Mouse (Mus musculus) brain, embryonic 14.5 days (tissue): ENCODE results near the gene Thegl. TPM values are rescaled to one million over a fixed set of nuclear protein-coding genes. Genes with fewer than 3 reads are reported as not detected.

Experiments used
- DNase-seq: peaks from one replicate; pipeline ENCODE4 v3.0.0-alpha.2; 2011; ENCODE audit warnings: low read depth
- CTCF ChIP-seq: fragments of 200-500 bp; IDR thresholded peaks from 2 replicates; pipeline ENCODE4 v1.5.1; 2012; ENCODE audit warnings: inconsistent platforms, mild to moderate bottlenecking, moderate library complexity, borderline replicate concordance; ENCODE audit not compliant: insufficient read depth, insufficient read length; ENCODE audit errors: extremely low read depth
- POLR2A ChIP-seq: fragments of 200-500 bp; IDR thresholded peaks from 2 replicates; pipeline ENCODE4 v1.6.1; 2012; ENCODE audit warnings: mild to moderate bottlenecking, inconsistent platforms, borderline replicate concordance; ENCODE audit not compliant: poor library complexity, insufficient read depth, insufficient read length, severe bottlenecking; ENCODE audit errors: extremely low read depth
- polyA plus RNA-seq: library from polyadenylated mRNA; depleted of rRNA; stranded (reverse); fragments of >200 nt; gene quantifications from 2 replicates; pipeline ENCODE4 v1.2.3, GENCODE M21; 2012; rRNA removed

Thegl gene
- polyA plus RNA-seq, 1 experiment: 0.21 TPM

DNA sequence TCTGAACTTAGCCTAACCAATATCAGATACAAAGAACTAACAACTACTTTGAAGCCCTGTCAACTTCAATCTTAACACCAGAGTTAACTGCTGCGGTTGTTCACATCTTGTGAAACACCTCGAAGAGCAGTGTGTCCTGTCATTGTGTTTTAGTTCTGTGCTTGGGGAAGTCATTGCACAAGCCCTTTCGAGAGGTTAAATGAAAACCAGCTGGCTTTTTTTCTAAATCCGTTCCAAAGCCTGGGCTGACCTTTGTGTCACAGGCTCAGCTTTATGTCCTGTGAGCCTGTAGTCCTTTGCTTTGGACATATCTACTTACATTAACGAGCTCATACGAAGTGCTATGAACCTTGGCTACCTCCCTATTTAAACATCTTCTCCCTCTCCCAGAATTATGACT, 81.9 kb downstream of the Thegl start:
- DNase-seq: no peak
- no peak for TF ChIP-seq CTCF
- no peak for TF ChIP-seq POLR2A

DNA sequence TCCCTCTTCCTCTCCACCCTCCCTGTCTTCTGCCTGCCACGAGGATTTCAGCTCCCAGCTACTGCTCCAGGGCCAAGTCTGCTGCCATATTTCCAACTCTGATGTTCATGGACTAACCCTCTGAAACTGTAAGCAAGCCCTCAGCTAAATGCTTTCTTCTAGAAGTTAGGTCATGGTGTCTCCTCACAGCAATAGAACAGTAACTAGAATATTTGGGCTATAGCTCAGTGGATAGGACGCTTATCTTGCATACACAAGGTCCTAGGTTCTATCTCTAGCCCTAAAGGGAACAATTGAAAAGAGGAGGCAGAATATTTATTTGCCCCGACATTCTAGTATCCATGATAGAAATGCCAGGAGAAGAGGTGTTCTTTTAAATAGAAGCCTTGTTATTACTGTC, 83.1 kb downstream of the Thegl start:
- TF ChIP-seq POLR2A (no peak), CTCF (no peak)
- no peak for DNase-seq

DNA sequence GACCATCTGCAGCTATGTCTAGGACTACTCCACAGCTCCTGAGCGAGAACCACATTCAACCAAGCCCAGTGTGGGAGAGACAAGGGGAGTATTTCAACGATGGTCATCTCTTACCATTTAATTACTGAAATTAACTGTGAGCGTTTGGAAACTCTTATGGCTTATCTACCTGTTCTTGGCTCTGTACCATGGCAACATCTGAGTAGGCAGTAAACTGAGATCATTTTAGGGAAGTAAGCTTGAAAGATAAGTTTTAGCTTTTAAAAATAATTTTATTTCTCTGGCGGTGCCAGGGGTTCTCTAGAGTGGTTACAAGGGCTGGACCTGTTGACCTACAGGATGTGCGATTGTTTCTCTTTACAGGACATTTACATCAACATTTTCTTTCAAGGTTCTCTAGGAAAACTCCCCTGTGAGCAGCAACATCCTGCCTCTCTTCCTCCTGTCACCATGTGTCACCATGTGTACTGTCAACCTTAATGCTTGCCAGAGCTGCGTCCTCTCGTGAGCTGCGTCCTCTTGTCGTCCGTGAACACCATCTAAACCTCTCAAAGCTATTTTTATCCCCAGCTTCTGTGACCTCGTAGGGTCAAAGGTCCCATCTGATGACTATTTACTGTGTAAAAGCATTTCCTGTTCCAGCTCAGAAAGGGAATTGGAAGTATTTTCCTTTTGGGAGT, 83.6 kb downstream of the Thegl start:
- DNase-seq: no peak
- no peak for TF ChIP-seq CTCF
- no peak for TF ChIP-seq POLR2A

DNA sequence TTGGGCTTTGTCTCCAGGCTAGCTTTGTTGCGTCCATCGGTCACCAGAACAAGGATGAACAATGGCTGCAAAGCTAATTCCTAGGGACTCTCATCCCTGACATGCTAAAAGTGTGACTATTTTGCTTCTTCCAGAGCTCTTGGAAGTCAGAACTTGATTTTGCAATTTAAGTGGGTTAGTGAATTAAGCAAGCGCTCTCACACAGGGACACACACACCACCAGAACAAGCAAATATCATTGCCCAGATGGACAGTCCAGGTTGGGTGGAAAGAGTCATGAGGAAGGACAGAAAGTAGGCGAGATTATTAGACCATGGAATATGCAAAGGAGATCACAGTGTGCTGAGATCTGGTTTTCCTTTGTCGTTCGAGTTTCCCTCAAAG, 84.2 kb downstream of the Thegl start:
- no peak for DNase-seq
- TF ChIP-seq CTCF (no peak), POLR2A (no peak)

DNA sequence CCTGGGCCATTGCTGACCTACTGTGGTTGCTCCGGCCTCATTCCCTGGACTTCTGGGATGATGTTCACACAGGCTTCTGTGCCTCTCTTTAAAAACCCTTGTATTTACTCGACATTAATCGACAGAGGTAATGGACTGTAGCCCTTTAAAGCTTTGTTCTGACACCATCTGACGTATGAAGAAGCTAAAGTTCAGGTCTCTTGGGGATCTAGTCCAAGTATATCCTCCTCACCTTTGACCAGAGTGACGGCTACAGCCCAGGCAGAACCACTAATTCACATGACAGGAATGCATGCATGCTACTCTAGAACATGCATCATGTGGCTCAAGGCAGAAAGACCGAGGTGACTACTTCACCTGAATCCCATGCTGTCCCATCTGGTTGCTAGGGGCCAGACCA, 84.9 kb downstream of the Thegl start:
- no peak for TF ChIP-seq POLR2A
- no peak for TF ChIP-seq CTCF
- no peak for DNase-seq

DNA sequence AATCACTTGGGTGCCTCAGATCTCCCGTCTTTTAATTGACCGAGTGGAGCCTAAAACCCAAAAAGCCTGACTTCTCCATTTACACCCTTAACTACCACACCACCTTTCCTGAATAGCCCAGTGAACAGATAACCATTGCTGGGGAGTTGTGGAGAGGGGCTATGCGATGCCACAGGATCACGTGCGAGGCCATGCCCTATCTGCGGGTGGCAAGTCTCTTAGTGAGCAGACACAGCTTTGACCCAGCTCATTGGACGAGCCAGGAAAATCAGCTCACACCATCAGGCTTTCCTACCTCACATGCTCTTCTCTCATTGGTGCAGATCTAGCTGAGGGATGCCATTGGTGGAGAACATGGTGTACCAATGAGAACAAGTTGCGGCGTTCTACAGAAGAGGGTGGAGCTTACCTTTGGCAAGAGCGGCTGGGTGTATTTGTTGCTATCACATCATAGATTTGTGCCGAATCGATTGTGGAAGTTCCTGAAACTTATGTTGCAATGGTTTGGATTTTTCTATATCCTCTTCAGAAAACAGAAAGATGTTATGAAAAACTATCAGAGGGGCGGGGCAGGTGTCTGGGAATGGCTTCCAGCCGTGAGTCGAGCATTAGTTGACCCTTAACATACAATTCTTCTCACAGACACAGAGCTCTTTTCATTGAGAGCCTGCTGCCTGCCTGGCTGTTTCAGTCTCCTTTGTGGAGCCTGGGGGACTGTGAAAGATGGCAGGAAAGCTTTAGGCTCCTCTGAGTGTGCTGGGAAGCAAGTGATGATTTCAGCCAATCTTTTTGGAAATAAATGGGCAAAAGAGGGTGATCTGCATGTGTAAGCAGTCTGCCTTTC, 86.9 kb downstream of the Thegl start:
- DNase-seq: peak; percentile 81
- TF ChIP-seq CTCF: no peak
- TF ChIP-seq POLR2A: no peak

DNA sequence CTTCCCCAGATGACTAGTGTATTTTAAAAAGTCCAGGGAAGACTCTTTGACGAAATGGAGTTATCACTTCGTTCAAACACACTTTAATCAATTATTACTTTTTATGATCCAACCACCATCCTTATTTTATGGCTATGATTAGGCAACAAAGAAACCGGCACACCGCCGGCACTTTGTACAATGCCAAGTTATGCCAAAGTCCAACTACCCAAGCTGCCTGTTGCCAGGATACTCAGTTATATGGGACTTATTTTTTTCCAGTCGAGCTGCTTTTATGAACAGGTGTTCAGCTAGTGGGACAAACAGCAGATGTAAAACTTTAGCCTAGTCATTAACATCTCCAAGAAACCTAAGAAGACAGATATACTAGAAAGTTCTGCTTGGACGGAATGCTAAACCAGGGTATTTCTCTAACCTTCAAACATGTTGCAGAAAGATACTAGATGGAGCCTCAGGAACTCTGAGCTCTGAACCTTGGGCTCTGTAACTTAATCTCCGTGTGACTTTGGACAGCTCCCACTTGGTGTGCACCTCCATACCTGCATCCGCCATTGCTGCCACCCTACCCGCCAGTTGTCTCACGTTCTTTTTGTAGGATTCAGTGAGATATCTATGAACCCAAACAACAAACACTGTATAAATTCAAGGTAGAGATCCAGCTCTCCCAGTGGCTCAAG, 91.5 kb downstream of the Thegl start:
- TF ChIP-seq POLR2A (no peak), CTCF (no peak)
- no peak for DNase-seq

DNA sequence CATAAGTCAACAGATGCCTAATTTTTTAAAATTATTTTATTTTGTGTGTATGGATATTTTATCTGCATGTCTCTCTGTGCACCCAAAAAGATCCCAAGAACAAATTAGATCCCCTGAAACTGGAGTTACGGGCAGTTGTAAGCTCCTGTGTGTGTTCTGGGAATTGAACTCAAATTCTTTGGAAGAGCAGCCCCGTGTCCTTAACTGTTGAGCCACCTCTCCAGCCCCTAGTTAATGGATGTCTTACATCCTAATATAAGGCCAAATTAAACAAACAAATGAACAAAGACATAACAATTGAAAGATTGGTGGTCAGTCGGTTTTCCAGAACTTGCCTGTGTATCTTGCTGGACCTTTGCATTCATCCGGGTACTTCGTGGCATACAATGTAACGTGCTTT, 93.0 kb downstream of the Thegl start:
- TF ChIP-seq CTCF (no peak), POLR2A (no peak)

DNA sequence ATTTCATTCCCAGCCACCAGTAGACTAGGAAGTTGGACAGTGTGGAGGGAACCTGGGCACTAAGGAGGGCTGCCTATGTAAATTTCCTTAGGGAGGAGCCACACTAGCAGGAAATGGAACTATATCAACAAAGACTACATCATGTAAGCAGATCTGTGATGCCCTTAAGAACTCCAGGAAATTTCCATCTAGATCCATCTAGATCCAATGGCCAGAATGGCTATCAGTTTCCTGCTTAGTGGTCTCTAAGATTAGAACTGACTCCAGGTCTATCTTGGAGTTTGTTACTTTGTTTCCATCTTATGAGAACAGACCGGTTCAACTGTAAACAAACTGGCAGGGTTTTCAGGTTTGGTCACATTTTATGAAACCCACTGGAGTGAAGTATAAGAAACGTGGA, 94.0 kb downstream of the Thegl start:
- TF ChIP-seq CTCF (no peak), POLR2A (no peak)
- DNase-seq: no peak

More for the DNA sequence above, 93.0 kb downstream of the Thegl start:
- DNase-seq: no peak

Other genes starting within 250 kb of the Thegl start
- gene Aasdh, start 110.5 kb upstream of the Thegl start, polyA plus RNA-seq: 27.9 and 29.5 TPM in 2 replicates
- gene Paics, start 64.7 kb upstream of the Thegl start, polyA plus RNA-seq: 94.4 and 103 TPM in 2 replicates
- 9.3 and 10.3 TPM in 2 replicates for gene Ppat, start 64.4 kb upstream of the Thegl start, polyA plus RNA-seq
- gene Srp72, start 41.3 kb upstream of the Thegl start, polyA plus RNA-seq: 69.3 and 77.8 TPM in 2 replicates
- 0.48 and 1.1 TPM in 2 replicates for gene Arl9, start 12.0 kb upstream of the Thegl start, polyA plus RNA-seq
- 22.5 and 28.1 TPM in 2 replicates for gene Hopx, start 99.1 kb downstream of the Thegl start, polyA plus RNA-seq
- 0.26 and 0.74 TPM in 2 replicates for gene Spink2, start 195.4 kb downstream of the Thegl start, polyA plus RNA-seq
- 7.0 and 8.8 TPM in 2 replicates for gene Rest, start 249.5 kb downstream of the Thegl start, polyA plus RNA-seq